Mouse (Mus musculus): ENCODE results near the gene Ankmy1. TPM values are rescaled to one million over a fixed set of nuclear protein-coding genes. Genes with fewer than 3 reads are reported as not detected.

Gene Ankmy1
- polyA plus RNA-seq (2016; fragmentation: Nextera tagmentation; extraction: Ambion mirVana): 0.55 TPM in 2 replicates

GRCm38 (mm10) chr1:92902786-92903185, at the start of gene Ankmy1:
Gene Ankmy1 (minus strand): TSS chr1:92902906.
- H3K9ac ChIP-seq: no peak within 1 kb of the TSS
- H3K27me3 ChIP-seq: no peaks in the 10 kb centered on the region
- peak within 1 kb of the TSS; percentile 18 for H3K4me3 ChIP-seq
- 1% methylated on average over 15 of the region's 15 CpGs for WGBS
- peaks cover 17% of the 10 kb centered on the region for H3K4me1 ChIP-seq
- peak within 1 kb of the TSS; percentile 48 for H3K4me2 ChIP-seq (replicated peaks)
- ATAC-seq (ENCODE audit: insufficient number of reproducible peaks, insufficient read depth, low FRiP score, low TSS enrichment): 0 out of 2 replicates have a peak, but pooled peaks have one; percentile 19
- H3K27ac ChIP-seq: no peak within 1 kb of the TSS
- H3K36me3 ChIP-seq: no peaks in the 10 kb centered on the region
- H3K9me3 ChIP-seq: no peaks in the 10 kb centered on the region

GRCm38 (mm10) chr1:92950607-92951006, 47.9 kb upstream of the Ankmy1 start, which contains the start of gene Gpr35:
Gene Gpr35 (plus strand): TSS chr1:92950865.
- Histone ChIP-seq H3K27ac (no peak within 1 kb of the TSS), H3K4me2 (replicated peaks) (no peak within 1 kb of the TSS), H3K9ac (no peak within 1 kb of the TSS), H3K36me3 (peaks cover 34% of the 10 kb centered on the region), H3K9me3 (no peaks in the 10 kb centered on the region), H3K4me1 (no peaks in the 10 kb centered on the region), H3K4me3 (no peak within 1 kb of the TSS), H3K27me3 (no peaks in the 10 kb centered on the region)
- WGBS: 74% methylated on average over 5 of the region's 5 CpGs
- ATAC-seq (ENCODE audit: insufficient number of reproducible peaks, insufficient read depth, low FRiP score, low TSS enrichment): no peak

- H3K4me2 ChIP-seq (replicated peaks): no peak overlapping the region
- no peaks in the 10 kb centered on the region for H3K4me1 ChIP-seq
- H3K4me3 ChIP-seq: no peak overlapping the region
- no peaks in the 10 kb centered on the region for H3K9me3 ChIP-seq
- H3K27me3 ChIP-seq: no peaks in the 10 kb centered on the region
- H3K27ac ChIP-seq: no peak overlapping the region
- H3K9ac ChIP-seq: no peak overlapping the region
- peaks cover 45% of the 10 kb centered on the region for H3K36me3 ChIP-seq
- 65% methylated on average over 6 of the region's 6 CpGs for WGBS
- no peak for ATAC-seq (ENCODE audit: insufficient number of reproducible peaks, insufficient read depth, low FRiP score, low TSS enrichment)
These were observed 46.7 kb upstream of the Ankmy1 start for GRCm38 (mm10) chr1:92949426-92949825.

GRCm38 (mm10) chr1:92947966-92948365, 45.3 kb upstream of the Ankmy1 start:
- 89% methylated on average over 3 of the region's 3 CpGs for WGBS
- H3K27me3 ChIP-seq: no peaks in the 10 kb centered on the region
- H3K27ac ChIP-seq: no peak overlapping the region
- ATAC-seq (ENCODE audit: insufficient number of reproducible peaks, insufficient read depth, low FRiP score, low TSS enrichment): no peak
- H3K4me2 ChIP-seq (replicated peaks): no peak overlapping the region
- peaks cover 58% of the 10 kb centered on the region for H3K36me3 ChIP-seq
- H3K9ac ChIP-seq: no peak overlapping the region
- no peaks in the 10 kb centered on the region for H3K4me1 ChIP-seq
- no peak overlapping the region for H3K4me3 ChIP-seq
- no peaks in the 10 kb centered on the region for H3K9me3 ChIP-seq

DNA sequence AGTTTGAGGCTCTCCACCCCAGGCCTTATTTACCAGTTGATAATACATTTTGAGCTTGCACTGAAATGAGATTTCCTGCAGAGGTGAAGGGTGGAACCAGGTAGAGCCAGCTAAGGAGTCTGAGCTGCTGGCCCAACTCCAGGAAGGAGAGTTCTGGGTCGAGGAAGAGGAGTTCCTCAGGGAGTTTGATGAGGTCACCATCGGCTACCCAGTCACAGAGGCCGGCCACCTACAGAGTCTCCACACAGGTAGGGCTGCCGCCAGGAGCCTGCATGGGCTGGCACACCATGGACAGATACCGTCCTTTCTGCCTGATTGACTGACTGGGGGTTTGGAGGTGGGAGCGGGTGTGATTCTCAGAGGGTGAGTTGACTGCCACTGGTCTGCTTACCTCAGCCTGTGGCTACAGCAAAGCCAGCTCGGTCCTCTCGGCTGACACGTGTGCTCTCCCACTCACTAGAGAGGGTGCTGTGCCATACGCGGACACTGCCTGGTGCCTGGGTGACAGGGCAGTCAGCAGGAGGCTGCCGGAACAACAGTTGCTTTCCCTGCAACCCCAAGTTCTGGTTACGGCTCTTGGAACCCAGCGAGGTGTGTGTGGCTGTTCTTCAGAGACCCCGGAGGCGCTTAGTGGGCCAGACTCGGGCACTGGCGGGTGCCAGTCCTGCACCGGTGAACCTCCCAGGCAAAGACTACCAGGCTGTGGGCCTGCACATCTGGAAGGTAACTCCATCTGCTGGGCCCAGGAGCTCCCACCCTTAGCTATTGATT, 40.7 kb upstream of the Ankmy1 start:
- 92% methylated on average over 19 of the region's 19 CpGs for WGBS
- Histone ChIP-seq H3K4me1 (no peaks in the 10 kb centered on the region), H3K9me3 (no peaks in the 10 kb centered on the region), H3K4me2 (replicated peaks) (no peak overlapping the region), H3K27ac (no peak overlapping the region), H3K4me3 (no peak overlapping the region), H3K27me3 (no peaks in the 10 kb centered on the region), H3K9ac (no peak overlapping the region), H3K36me3 (peaks cover 90% of the 10 kb centered on the region)
- no peak for ATAC-seq (ENCODE audit: insufficient number of reproducible peaks, insufficient read depth, low FRiP score, low TSS enrichment)

DNA sequence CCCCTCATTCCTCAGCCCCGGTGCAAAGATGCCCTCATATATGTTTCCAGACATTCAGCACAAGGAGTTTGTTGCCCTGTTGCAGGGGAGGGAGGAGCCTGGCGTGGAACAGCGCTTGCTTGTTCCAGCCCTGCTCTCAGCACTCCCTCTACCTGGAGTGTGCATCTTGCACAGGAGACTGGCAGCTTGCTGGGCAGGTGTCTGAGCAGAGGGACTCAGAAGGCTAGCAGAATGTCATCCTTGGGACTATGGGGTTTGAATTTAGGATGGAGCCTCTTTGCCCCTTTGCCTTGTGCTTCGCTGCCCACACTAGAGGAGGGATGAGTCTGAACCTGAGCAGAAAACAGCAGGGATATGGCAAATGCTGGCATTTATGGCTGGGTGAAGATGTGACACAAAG, 37.0 kb upstream of the Ankmy1 start:
- H3K4me1 ChIP-seq: peaks cover 8% of the 10 kb centered on the region
- H3K9ac ChIP-seq: no peak overlapping the region
- H3K27me3 ChIP-seq: no peaks in the 10 kb centered on the region
- H3K27ac ChIP-seq: no peak overlapping the region
- ATAC-seq (ENCODE audit: insufficient number of reproducible peaks, insufficient read depth, low FRiP score, low TSS enrichment): no peak
- no peaks in the 10 kb centered on the region for H3K9me3 ChIP-seq
- no peak overlapping the region for H3K4me3 ChIP-seq
- H3K4me2 ChIP-seq (replicated peaks): no peak overlapping the region
- peaks cover 67% of the 10 kb centered on the region for H3K36me3 ChIP-seq
- WGBS: 94% methylated on average over 4 of the region's 4 CpGs

GRCm38 (mm10) chr1:92937797-92938196, 35.1 kb upstream of the Ankmy1 start:
- peaks cover 49% of the 10 kb centered on the region for H3K36me3 ChIP-seq
- ATAC-seq (ENCODE audit: insufficient number of reproducible peaks, insufficient read depth, low FRiP score, low TSS enrichment): no peak
- no peak overlapping the region for H3K4me3 ChIP-seq
- 93% methylated on average over 3 of the region's 3 CpGs for WGBS
- H3K4me2 ChIP-seq (replicated peaks): no peak overlapping the region
- peaks cover 4% of the 10 kb centered on the region for H3K9me3 ChIP-seq
- H3K27ac ChIP-seq: no peak overlapping the region
- no peaks in the 10 kb centered on the region for H3K27me3 ChIP-seq
- no peak overlapping the region for H3K9ac ChIP-seq
- H3K4me1 ChIP-seq: peaks cover 12% of the 10 kb centered on the region

DNA sequence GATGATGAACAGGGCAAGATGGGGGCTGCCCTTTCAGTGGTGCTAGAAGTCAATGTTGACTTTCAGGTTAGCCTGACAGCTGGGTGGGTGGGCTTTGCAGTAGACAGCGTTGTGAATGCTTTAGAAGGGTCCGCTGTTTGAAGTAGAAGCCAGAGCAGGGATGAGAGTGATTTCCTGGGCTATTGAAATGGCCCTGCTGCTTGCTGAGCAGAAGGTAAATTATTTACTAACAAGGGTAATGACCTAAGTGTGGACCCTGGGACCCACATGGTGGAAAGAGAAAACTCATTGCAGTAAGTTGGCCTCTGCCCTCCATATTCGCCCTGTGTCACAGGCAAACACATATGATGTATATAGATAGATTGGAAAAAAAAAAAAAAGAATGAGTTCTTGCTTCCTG, 33.8 kb upstream of the Ankmy1 start:
- H3K4me2 ChIP-seq (replicated peaks): no peak overlapping the region
- ATAC-seq (ENCODE audit: insufficient number of reproducible peaks, insufficient read depth, low FRiP score, low TSS enrichment): no peak
- H3K9ac ChIP-seq: no peak overlapping the region
- H3K27ac ChIP-seq: no peak overlapping the region
- no peaks in the 10 kb centered on the region for H3K27me3 ChIP-seq
- peaks cover 37% of the 10 kb centered on the region for H3K36me3 ChIP-seq
- 88% methylated on average over 3 of the region's 3 CpGs for WGBS
- H3K4me3 ChIP-seq: no peak overlapping the region
- H3K4me1 ChIP-seq: peaks cover 12% of the 10 kb centered on the region
- H3K9me3 ChIP-seq: peaks cover 5% of the 10 kb centered on the region

DNA sequence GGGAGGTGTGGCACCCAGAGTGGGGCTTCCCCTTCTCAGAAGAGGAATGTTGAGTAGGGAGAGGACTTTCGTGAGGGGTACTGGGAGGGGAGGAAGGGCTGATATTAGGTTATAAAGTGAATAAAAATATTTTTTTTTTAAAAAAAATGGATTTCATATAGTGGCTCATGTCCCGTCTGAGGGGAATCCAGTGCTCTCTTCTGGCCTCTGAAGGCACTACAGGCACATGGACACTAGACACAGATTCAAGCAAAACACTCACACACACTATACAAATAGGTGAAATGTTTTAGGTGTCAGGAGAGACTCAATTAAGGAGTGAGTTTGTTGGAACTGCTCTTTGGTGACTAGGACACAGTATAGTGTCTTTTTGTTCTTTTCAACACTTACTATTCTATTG, 33.3 kb upstream of the Ankmy1 start:
- H3K36me3 ChIP-seq: peaks cover 35% of the 10 kb centered on the region
- ATAC-seq (ENCODE audit: insufficient number of reproducible peaks, insufficient read depth, low FRiP score, low TSS enrichment): no peak
- peaks cover 12% of the 10 kb centered on the region for H3K4me1 ChIP-seq
- peak overlapping the region; percentile 68 for H3K4me2 ChIP-seq (replicated peaks)
- no peaks in the 10 kb centered on the region for H3K27me3 ChIP-seq
- H3K9me3 ChIP-seq: peaks cover 5% of the 10 kb centered on the region
- whole genome bisulfite sequencing: 67% methylated on average over 2 of the region's 2 CpGs
- H3K4me3 ChIP-seq: 0 out of 2 replicates have a peak overlapping the region, but pooled peaks have one; percentile 8
- H3K9ac ChIP-seq: no peak overlapping the region
- H3K27ac ChIP-seq: no peak overlapping the region

GRCm38 (mm10) chr1:92935054-92935962, 32.6 kb upstream of the Ankmy1 start:
- Histone ChIP-seq H3K4me1 (peaks cover 12% of the 10 kb centered on the region), H3K9me3 (peaks cover 5% of the 10 kb centered on the region), H3K9ac (peak overlapping the region; percentile 74), H3K27ac (peak overlapping the region; percentile 94; the same call in 1 of the 2 replicates), H3K36me3 (peaks cover 29% of the 10 kb centered on the region), H3K4me2 (replicated peaks) (peak overlapping the region; percentile 68), H3K27me3 (no peaks in the 10 kb centered on the region), H3K4me3 (peak overlapping the region; percentile 65)
- 18% methylated on average over 10 of the region's 10 CpGs for WGBS
- ATAC-seq (ENCODE audit: insufficient number of reproducible peaks, insufficient read depth, low FRiP score, low TSS enrichment): no peak

- peak within 1 kb of the TSS; percentile 94 for H3K27ac ChIP-seq
These were observed 31.6 kb upstream of the Ankmy1 start, which contains the start of gene Capn10 for GRCm38 (mm10) chr1:92934182-92934827. Gene Capn10 (plus strand): TSS chr1:92934376.

More at GRCm38 (mm10) chr1:92934182-92934827, 31.6 kb upstream of the Ankmy1 start, which contains the start of gene Capn10:
- Histone ChIP-seq H3K4me2 (replicated peaks) (peak within 1 kb of the TSS; percentile 68), H3K36me3 (peaks cover 19% of the 10 kb centered on the region), H3K4me1 (peaks cover 12% of the 10 kb centered on the region), H3K9me3 (peaks cover 5% of the 10 kb centered on the region), H3K27me3 (no peaks in the 10 kb centered on the region), H3K9ac (peak within 1 kb of the TSS; percentile 74), H3K4me3 (peak within 1 kb of the TSS; percentile 65)
- peak; percentile 99 for ATAC-seq (ENCODE audit: insufficient number of reproducible peaks, insufficient read depth, low FRiP score, low TSS enrichment)
- under 1% methylated on average over 45 of the region's 45 CpGs for WGBS

All from embryonic facial prominence, embryonic 12.5 days (tissue).